Mouse (Mus musculus): Measurements from ENCODE around the gene Ppm1g. TPM values are rescaled to one million over a fixed set of nuclear protein-coding genes. Genes with fewer than 3 reads are reported as not detected.

Gene Ppm1g
- not detected in 2 replicates for polyA plus RNA-seq (2012; ENCODE audit: insufficient read depth, insufficient read length, low replicate concordance, missing spikeins)

DNA sequence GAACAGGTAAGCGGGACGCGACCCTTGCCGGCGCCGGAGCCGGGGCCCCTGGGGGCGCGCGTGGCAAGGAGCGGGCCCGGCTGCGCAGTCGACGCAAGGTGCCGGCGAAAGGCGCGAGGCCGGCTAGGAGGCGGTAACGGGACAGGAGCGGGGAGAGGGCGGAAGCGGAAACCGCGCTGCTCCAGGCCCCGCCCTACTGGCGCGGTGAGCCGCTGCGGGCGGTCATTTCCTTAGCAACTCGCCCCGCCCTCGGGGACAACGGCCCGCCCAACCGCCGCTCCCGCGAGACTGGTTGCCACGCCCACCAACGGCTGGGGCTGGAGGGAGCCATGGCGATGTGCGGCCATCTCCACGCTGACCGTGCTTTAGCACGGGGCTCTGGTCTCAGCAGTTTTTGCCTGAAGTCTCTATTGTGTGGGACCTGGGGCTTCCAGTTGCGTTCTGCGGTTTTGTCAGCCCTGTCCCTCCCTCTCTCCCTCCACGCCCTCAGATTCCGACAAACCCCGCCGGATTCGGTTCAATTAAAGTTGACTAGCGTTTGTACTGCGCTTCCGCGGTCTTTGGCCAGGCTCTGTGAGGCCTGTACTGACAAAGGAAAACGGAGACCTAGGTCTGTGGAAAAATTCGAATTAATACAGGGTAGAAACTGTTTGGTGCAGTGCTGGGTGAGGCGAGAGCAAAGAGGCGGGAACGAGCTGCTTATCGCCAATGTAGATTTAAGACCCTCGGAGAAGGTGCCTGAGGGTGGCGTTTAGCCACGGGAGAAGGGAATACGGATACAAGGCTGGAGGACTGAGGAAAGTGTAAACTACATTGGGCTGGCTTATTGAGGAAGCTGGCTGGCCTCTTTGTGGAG is at the start of gene Ppm1g:
TSS of gene Ppm1g (minus strand) at position 240 of the 856 bp plus-strand sequence.
- no peak for TF ChIP-seq CTCF (IDR thresholded peaks at IDR 0.05; ENCODE audit: insufficient read depth, low read depth, low read length)
- TF ChIP-seq POLR2A (IDR thresholded peaks at IDR 0.05; ENCODE audit: insufficient read depth, low read depth, low read length) = peak; percentile 95
- WGBS = under 1% methylated on average over 68 of the region's 70 CpGs
- H3K4me3 ChIP-seq (ENCODE audit: insufficient read depth, low read depth, low read length) = peak within 1 kb of the TSS; percentile 97
- H3K27ac ChIP-seq (ENCODE audit: insufficient read depth, low read depth, low read length) = peak within 1 kb of the TSS; percentile 64
- 0 out of 2 replicates have a peak, but pooled peaks cover 2% of the 10 kb centered on the region for H3K4me1 ChIP-seq (ENCODE audit: control insufficient read depth, insufficient read depth, low read length)

DNA sequence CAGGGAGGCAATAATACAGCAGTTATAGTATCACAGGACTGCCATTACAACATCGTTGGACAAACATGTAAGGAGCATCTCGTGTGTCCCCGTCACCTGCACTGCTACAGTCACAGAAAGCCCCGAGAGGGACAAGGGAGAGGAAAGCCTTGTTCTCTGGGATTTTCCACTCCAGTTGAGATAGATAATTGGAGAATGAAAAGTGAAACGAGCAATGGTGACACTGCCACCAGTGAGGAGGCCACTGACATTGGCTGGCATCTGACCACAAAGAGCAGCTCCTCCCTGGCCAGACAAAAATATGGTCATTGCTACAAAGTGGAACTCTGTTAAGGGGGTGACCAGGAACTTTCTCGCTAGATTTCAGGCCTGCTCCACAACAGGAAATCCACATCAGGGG is 47.2 kb upstream of the Ppm1g start:
- Histone ChIP-seq H3K4me3 (ENCODE audit: insufficient read depth, low read depth, low read length) (no peak overlapping the region), H3K4me1 (ENCODE audit: control insufficient read depth, insufficient read depth, low read length) (no peaks in the 10 kb centered on the region), H3K27ac (ENCODE audit: insufficient read depth, low read depth, low read length) (no peak overlapping the region)
- WGBS = 50% methylated on average over 6 of the region's 6 CpGs
- TF ChIP-seq POLR2A (IDR thresholded peaks at IDR 0.05; ENCODE audit: insufficient read depth, low read depth, low read length) (no peak), CTCF (IDR thresholded peaks at IDR 0.05; ENCODE audit: insufficient read depth, low read depth, low read length) (no peak)

DNA sequence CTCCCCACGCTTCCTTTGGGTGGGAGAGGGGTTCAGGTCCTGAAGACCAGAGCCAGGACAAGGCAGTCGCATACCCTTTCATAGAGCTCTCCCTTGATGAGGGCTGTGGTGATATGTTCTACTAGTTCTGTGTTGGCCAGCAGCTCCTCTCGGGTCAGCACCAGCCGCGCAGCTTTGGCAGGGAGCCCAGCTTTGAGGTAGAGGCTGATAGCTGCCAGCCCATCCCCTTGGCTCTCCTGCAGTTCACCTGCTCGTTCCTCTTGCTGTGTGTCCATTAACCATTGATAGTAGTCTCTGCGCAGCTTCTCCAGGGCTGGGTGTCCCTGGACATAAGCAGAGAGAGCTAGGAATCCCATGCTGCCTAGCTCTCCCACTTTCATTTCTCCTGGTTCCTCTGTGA is 45.6 kb upstream of the Ppm1g start:
- H3K4me1 ChIP-seq (ENCODE audit: control insufficient read depth, insufficient read depth, low read length) = no peaks in the 10 kb centered on the region
- no peak overlapping the region for H3K4me3 ChIP-seq (ENCODE audit: insufficient read depth, low read depth, low read length)
- TF ChIP-seq CTCF (IDR thresholded peaks at IDR 0.05; ENCODE audit: insufficient read depth, low read depth, low read length) (no peak), POLR2A (IDR thresholded peaks at IDR 0.05; ENCODE audit: insufficient read depth, low read depth, low read length) (no peak)
- H3K27ac ChIP-seq (ENCODE audit: insufficient read depth, low read depth, low read length) = no peak overlapping the region
- WGBS = 74% methylated on average over 7 of the region's 7 CpGs

DNA sequence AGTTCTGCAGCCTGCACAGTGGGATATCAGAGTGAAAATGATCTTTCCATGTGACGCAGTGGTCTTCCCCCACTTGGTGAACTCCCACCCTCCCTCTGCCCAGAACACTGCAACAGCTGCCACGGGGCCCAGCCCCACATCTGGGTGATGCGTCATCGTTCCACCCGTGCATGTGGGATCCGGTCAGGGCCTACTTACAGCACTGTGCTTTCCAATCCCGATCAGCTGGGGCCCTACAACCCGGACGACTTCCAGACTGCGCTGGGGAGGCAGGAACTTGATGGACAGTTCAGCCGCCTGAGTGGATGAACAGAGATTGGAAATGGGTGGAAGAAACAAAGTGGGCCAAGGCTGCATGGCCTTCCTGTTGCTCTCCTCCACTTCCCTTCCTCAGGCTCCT is 37.1 kb upstream of the Ppm1g start:
- WGBS = 87% methylated on average over 11 of the region's 11 CpGs
- Histone ChIP-seq H3K4me3 (ENCODE audit: insufficient read depth, low read depth, low read length) (no peak overlapping the region), H3K4me1 (ENCODE audit: control insufficient read depth, insufficient read depth, low read length) (no peaks in the 10 kb centered on the region), H3K27ac (ENCODE audit: insufficient read depth, low read depth, low read length) (no peak overlapping the region)
- TF ChIP-seq CTCF (IDR thresholded peaks at IDR 0.05; ENCODE audit: insufficient read depth, low read depth, low read length) (no peak), POLR2A (IDR thresholded peaks at IDR 0.05; ENCODE audit: insufficient read depth, low read depth, low read length) (no peak)

DNA sequence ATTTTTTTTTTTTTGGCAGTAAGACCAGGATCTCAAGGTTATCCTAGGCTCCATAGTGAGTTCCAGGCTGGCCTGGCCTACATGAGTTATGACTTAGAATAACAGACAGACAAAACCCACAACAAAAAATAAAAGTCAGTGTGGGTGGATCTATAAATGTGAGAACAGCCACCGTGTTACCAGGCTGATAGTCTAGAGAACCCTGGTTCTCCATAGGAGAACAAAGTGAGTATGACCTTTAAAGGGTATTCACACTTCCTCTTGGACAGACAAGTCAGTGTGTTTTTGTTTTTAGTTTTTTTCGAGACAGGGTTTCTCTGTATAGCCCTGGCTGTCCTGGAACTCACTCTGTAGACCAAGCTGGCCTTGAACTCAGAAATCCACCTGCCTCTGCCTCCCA is 35.5 kb upstream of the Ppm1g start:
- Histone ChIP-seq H3K4me1 (ENCODE audit: control insufficient read depth, insufficient read depth, low read length) (peaks cover 6% of the 10 kb centered on the region; the same call in 1 of the 2 replicates), H3K27ac (ENCODE audit: insufficient read depth, low read depth, low read length) (no peak overlapping the region), H3K4me3 (ENCODE audit: insufficient read depth, low read depth, low read length) (no peak overlapping the region)
- 39% methylated on average over 2 of the region's 2 CpGs for WGBS
- TF ChIP-seq CTCF (IDR thresholded peaks at IDR 0.05; ENCODE audit: insufficient read depth, low read depth, low read length) (no peak), POLR2A (IDR thresholded peaks at IDR 0.05; ENCODE audit: insufficient read depth, low read depth, low read length) (no peak)

DNA sequence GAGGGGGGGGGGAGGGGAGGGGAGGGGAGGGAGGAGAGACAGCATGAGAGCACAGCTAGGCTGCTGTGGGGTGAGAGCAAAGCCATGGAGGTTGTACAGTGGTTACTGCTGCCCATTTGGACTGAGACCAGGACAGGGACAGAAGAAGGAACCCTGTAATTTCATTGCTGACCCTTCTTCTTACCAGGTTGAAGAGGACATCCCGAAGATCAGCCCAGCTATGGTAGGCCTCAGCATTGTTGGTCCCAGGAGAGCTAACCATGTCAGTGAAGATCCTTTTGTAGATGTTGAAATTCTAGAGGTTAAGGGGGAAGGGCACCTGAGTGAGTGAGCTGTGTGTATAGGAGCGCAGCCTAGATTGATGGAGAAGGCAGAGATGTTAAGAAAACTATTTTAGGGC is 34.9 kb upstream of the Ppm1g start:
- 98% methylated on average over 2 of the region's 2 CpGs for WGBS
- no peak for TF ChIP-seq POLR2A (IDR thresholded peaks at IDR 0.05; ENCODE audit: insufficient read depth, low read depth, low read length)
- TF ChIP-seq CTCF (IDR thresholded peaks at IDR 0.05; ENCODE audit: insufficient read depth, low read depth, low read length) = no peak
- Histone ChIP-seq H3K27ac (ENCODE audit: insufficient read depth, low read depth, low read length) (no peak overlapping the region), H3K4me1 (ENCODE audit: control insufficient read depth, insufficient read depth, low read length) (peaks cover 6% of the 10 kb centered on the region; the same call in 1 of the 2 replicates), H3K4me3 (ENCODE audit: insufficient read depth, low read depth, low read length) (no peak overlapping the region)

DNA sequence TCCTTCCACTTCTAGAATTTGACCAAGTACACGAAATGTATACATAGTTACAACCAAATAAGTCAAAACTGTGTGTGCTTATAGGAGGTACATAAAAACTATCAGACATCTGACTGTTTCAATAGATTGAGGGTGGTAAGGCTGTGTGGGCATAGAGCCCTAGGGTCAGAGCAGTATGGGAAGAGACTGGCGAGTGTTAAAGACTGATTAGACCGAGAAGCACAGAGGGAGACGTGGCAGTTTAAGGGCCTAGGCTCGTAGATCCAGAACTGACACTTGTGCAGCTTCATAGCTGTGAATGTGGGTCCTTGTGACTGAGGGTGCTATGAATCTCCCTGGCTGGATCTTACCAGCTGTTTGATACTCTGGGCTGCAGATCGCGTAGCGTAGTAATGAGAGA is 34.4 kb upstream of the Ppm1g start:
- TF ChIP-seq CTCF (IDR thresholded peaks at IDR 0.05; ENCODE audit: insufficient read depth, low read depth, low read length) = no peak
- TF ChIP-seq POLR2A (IDR thresholded peaks at IDR 0.05; ENCODE audit: insufficient read depth, low read depth, low read length) = no peak
- Histone ChIP-seq H3K27ac (ENCODE audit: insufficient read depth, low read depth, low read length) (no peak overlapping the region), H3K4me3 (ENCODE audit: insufficient read depth, low read depth, low read length) (no peak overlapping the region), H3K4me1 (ENCODE audit: control insufficient read depth, insufficient read depth, low read length) (peaks cover 6% of the 10 kb centered on the region; the same call in 1 of the 2 replicates)
- WGBS = 85% methylated on average over 8 of the region's 8 CpGs

DNA sequence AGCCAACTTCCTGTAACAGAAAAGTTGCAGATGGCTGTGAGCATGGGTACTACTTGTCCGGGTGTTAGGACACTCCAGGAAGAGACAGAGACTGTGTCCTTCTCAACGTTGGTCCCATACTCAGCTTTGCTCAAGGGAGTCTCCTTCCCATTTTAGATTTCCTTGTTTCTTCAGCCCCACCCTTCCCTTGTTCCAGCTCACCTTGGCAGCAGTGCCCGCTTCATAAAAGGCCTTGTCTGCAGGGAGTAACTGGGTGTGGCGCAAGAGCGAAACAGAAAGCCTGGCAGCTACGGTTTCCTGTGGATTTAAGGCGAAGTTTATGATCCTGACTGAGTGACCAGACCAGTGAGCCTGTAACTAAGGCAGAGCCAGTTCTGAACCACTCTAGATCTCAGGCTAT is 34.0 kb upstream of the Ppm1g start:
- Histone ChIP-seq H3K4me3 (ENCODE audit: insufficient read depth, low read depth, low read length) (no peak overlapping the region), H3K27ac (ENCODE audit: insufficient read depth, low read depth, low read length) (no peak overlapping the region), H3K4me1 (ENCODE audit: control insufficient read depth, insufficient read depth, low read length) (peaks cover 6% of the 10 kb centered on the region; the same call in 1 of the 2 replicates)
- TF ChIP-seq CTCF (IDR thresholded peaks at IDR 0.05; ENCODE audit: insufficient read depth, low read depth, low read length) (no peak), POLR2A (IDR thresholded peaks at IDR 0.05; ENCODE audit: insufficient read depth, low read depth, low read length) (no peak)
- 85% methylated on average over 7 of the region's 7 CpGs for WGBS

DNA sequence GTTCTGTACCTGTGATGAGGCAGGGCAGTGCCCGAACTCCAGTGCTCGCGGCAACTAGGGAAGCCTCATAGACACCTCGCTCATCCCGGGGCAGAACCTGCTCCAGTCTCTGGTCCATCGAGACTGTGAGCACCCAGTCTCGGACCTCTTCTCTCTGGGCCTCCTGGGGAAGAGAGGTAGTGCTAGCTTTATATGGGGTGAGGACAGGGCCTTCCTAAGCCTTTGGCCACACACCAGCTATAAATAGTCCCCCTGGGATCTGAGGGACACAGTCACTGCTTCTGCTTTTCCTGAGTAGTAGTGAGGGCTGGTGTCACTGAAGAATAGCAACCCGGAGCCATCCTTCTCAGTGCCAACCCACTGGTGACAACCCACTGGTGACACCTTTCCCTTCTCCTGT is 33.3 kb upstream of the Ppm1g start:
- H3K4me1 ChIP-seq (ENCODE audit: control insufficient read depth, insufficient read depth, low read length) = peaks cover 6% of the 10 kb centered on the region; the same call in 1 of the 2 replicates
- H3K27ac ChIP-seq (ENCODE audit: insufficient read depth, low read depth, low read length) = no peak overlapping the region
- TF ChIP-seq POLR2A (IDR thresholded peaks at IDR 0.05; ENCODE audit: insufficient read depth, low read depth, low read length) (no peak), CTCF (IDR thresholded peaks at IDR 0.05; ENCODE audit: insufficient read depth, low read depth, low read length) (no peak)
- WGBS = 90% methylated on average over 8 of the region's 8 CpGs
- no peak overlapping the region for H3K4me3 ChIP-seq (ENCODE audit: insufficient read depth, low read depth, low read length)
